Mouse (Mus musculus) forebrain, postnatal 0 days (tissue): ENCODE measurements around the gene Zfand2a. TPM values are rescaled to one million over a fixed set of nuclear protein-coding genes. Genes with fewer than 3 reads are reported as not detected.

ENCODE experiments used
- ATAC-seq: fragments of 200-750 bp; cut with Nextera tagmentation; 2 replicates; pipeline ENCODE4 v1.8.0; 2017; ENCODE audit warnings: mild to moderate bottlenecking, moderate library complexity
- DNase-seq: peaks from one replicate; pipeline ENCODE4 v3.0.0-alpha.2; 2015
- H3K27ac ChIP-seq: fragments of 300-500 bp; sonication (generic); 2 replicates; pipeline ENCODE4 v1.5.1; 2014; ENCODE audit warnings: low read depth, mild to moderate bottlenecking, antibody characterized with exemption, low read length, moderate library complexity, mixed read lengths
- H3K27me3 ChIP-seq: fragments of 300-500 bp; sonication (generic); 2 replicates; pipeline ENCODE4 v1.6.1; 2014; ENCODE audit warnings: mild to moderate bottlenecking, low read length, mixed read lengths; ENCODE audit not compliant: insufficient read depth
- H3K36me3 ChIP-seq: fragments of 300-500 bp; sonication (generic); 2 replicates; pipeline ENCODE4 v1.6.1; 2014; ENCODE audit warnings: mild to moderate bottlenecking, moderate library complexity; ENCODE audit not compliant: insufficient read depth
- H3K4me1 ChIP-seq: fragments of 300-500 bp; sonication (generic); 2 replicates; pipeline ENCODE4 v1.6.1; 2014; ENCODE audit warnings: antibody characterized with exemption; ENCODE audit not compliant: insufficient read depth
- H3K4me2 ChIP-seq: fragments of 300-500 bp; sonication (generic); 2 replicates; pipeline ENCODE4 v1.6.1; 2014; ENCODE audit warnings: low read depth, mild to moderate bottlenecking, moderate library complexity
- H3K4me3 ChIP-seq: fragments of 300-500 bp; sonication (generic); 2 replicates; pipeline ENCODE4 v1.5.1; 2014; ENCODE audit warnings: low read depth, low read length, mixed read lengths
- H3K9ac ChIP-seq: fragments of 300-500 bp; sonication (generic); 2 replicates; pipeline ENCODE4 v1.6.1; 2014; ENCODE audit warnings: mild to moderate bottlenecking
- H3K9me3 ChIP-seq: fragments of 300-500 bp; sonication (generic); 2 replicates; pipeline ENCODE4 v1.6.1; 2016; ENCODE audit warnings: low read length
- CTCF ChIP-seq: sonication (generic); IDR thresholded peaks from 2 replicates; pipeline ENCODE4 v1.5.1; 2016; ENCODE audit warnings: antibody characterized with exemption, control low read depth, low read depth
- WGBS: fragments of 180-500 bp; shearing (Covaris S2); extraction: QIAGEN DNeasy Blood & Tissue Kit; methylation state at CpG from one replicate; pipeline ENCODE4 v1.1.7; 2014; 5-methylcytosine and 5-hydroxymethylcytosine counted together
- polyA plus RNA-seq: library from polyadenylated mRNA; unstranded; fragments of >200 nt; fragmentation: Nextera tagmentation; extraction: Ambion mirVana; gene quantifications from 2 replicates; pipeline ENCODE4 v1.2.1, GENCODE M21; 2015
- total RNA-seq: library from RNA; depleted of rRNA; stranded (reverse); fragments of >200 nt; gene quantifications from 2 replicates; pipeline ENCODE4 v1.2.3, GENCODE M21; 2014

The Zfand2a gene
- total and polyA plus RNA-seq, 2 experiments from 2014 or later: 29.8 to 50.4 TPM

DNA sequence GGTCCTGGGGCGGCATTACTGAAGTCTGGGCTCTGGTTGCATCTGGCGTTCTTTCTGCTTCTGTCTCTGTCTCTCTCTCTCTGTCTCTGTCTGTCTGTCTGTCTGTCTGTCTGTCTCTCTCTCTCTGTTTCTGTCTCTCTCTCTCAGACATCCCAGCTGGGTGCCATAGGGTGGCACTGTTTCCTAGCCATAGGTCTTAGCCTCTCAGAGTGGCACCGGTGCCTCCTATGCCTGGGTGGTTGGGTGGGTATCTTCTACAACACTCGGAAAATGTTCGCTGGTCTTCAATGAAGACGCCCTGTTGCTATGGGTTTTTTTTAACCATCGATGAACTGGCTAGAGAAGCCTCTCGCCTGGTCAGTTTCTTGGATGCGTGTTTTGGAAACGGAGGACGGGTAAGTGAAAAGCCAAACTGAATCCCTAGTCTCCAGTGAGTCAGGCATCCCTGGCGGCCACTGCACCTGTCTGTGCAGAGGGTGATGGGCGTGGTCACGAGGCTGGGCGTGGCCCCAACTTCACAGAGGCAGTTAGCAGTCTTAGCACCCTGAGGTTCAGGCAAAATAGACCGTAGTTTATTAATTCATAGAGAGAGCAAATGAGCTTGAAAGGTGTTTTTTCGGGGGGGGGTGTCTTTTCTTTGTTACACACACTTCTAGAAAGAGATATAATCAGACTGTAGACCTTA lies 26.5 kb upstream of the Zfand2a start:
- Histone ChIP-seq H3K4me3 (no peak overlapping the region), H3K36me3 (no peaks in the 10 kb centered on the region)

GRCm38 (mm10) chr5:139506207-139506606 lies 21.9 kb upstream of the Zfand2a start:
- Histone ChIP-seq H3K4me1 (no peaks in the 10 kb centered on the region), H3K9ac (no peak overlapping the region), H3K4me3 (no peak overlapping the region), H3K36me3 (no peaks in the 10 kb centered on the region), H3K27ac (no peak overlapping the region), H3K4me2 (no peak overlapping the region), H3K27me3 (peaks cover 9% of the 10 kb centered on the region), H3K9me3 (no peaks in the 10 kb centered on the region)
- 26% methylated on average over 5 of the region's 5 CpGs for WGBS
- TF ChIP-seq CTCF: no peak
- no peak for ATAC-seq
- DNase-seq: no peak

More for the DNA sequence above, 26.5 kb upstream of the Zfand2a start:
- Histone ChIP-seq H3K9me3 (no peaks in the 10 kb centered on the region), H3K27me3 (peaks cover 11% of the 10 kb centered on the region), H3K4me2 (no peak overlapping the region), H3K9ac (no peak overlapping the region), H3K27ac (no peak overlapping the region), H3K4me1 (no peaks in the 10 kb centered on the region)
- ATAC-seq: no peak
- no peak for DNase-seq
- WGBS: 14% methylated on average over 17 of the region's 17 CpGs
- TF ChIP-seq CTCF: peak; percentile 38; the same call in 1 of the 2 replicates

- peak; percentile 77 for DNase-seq
- ATAC-seq: peak; percentile 58
- H3K36me3 ChIP-seq: no peaks in the 10 kb centered on the region
- H3K9me3 ChIP-seq: no peaks in the 10 kb centered on the region
- H3K4me1 ChIP-seq: no peaks in the 10 kb centered on the region
- no peak overlapping the region for H3K4me2 ChIP-seq
- H3K27me3 ChIP-seq: peaks cover 5% of the 10 kb centered on the region
- no peak overlapping the region for H3K4me3 ChIP-seq
- WGBS: 4% methylated on average over 11 of the region's 14 CpGs
- no peak overlapping the region for H3K9ac ChIP-seq
- TF ChIP-seq CTCF: peak; percentile 85
- H3K27ac ChIP-seq: no peak overlapping the region
Measured at GRCm38 (mm10) chr5:139505073-139505606, 20.8 kb upstream of the Zfand2a start.

DNA sequence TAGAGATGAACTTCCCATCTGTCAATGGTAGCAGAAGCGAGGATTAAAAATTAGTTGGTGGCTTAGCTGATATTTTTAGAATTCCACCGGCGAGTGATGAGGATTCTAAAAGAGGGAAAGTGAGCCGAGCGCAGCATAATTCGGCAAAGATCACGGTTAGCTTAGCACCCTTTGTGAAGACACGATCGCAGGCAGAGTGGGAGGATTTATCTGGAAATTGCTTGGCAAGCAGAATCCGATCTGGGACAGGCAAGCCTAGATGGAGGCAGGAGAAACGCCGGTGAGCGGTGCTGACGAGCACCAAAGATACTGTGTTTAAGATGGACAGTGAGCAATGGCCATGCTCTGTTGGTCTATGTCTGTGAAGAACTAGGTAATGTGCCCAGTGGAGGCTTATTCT lies 17.9 kb upstream of the Zfand2a start:
- Histone ChIP-seq H3K9ac (no peak overlapping the region), H3K4me3 (no peak overlapping the region), H3K36me3 (no peaks in the 10 kb centered on the region), H3K4me2 (no peak overlapping the region), H3K9me3 (no peaks in the 10 kb centered on the region), H3K27me3 (no peaks in the 10 kb centered on the region), H3K27ac (no peak overlapping the region), H3K4me1 (no peaks in the 10 kb centered on the region)
- WGBS: 74% methylated on average over 14 of the region's 14 CpGs
- no peak for TF ChIP-seq CTCF
- DNase-seq (no peak), ATAC-seq (no peak)

DNA sequence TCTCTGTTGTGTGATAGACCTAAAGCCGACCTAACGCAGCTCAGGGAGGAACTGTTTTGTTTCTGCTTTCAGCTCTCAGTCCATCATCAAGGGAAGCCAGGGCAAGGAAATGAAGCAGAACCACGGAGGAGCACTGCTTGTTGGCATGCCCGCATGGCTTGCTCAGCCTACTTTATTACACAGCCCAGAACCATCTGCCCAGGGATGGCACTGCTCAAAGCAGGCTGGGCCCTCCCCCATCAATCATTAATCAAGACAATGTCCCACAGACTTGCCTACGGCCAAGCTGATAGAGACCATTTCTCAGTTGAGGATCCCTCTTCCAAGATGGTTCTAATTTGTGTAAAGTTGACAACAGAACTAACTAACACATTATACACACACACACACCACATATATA lies 14.4 kb upstream of the Zfand2a start:
- DNase-seq (no peak), ATAC-seq (no peak)
- Histone ChIP-seq H3K9ac (no peak overlapping the region), H3K4me1 (no peaks in the 10 kb centered on the region), H3K4me3 (no peak overlapping the region), H3K27me3 (no peaks in the 10 kb centered on the region), H3K9me3 (no peaks in the 10 kb centered on the region), H3K4me2 (no peak overlapping the region), H3K36me3 (no peaks in the 10 kb centered on the region), H3K27ac (no peak overlapping the region)
- WGBS: 65% methylated on average over 5 of the region's 5 CpGs
- no peak for TF ChIP-seq CTCF

- Histone ChIP-seq H3K4me1 (no peaks in the 10 kb centered on the region), H3K27ac (no peak overlapping the region), H3K4me2 (no peak overlapping the region), H3K4me3 (no peak overlapping the region), H3K36me3 (no peaks in the 10 kb centered on the region), H3K9ac (no peak overlapping the region), H3K27me3 (no peaks in the 10 kb centered on the region), H3K9me3 (no peaks in the 10 kb centered on the region)
- 58% methylated on average over 5 of the region's 5 CpGs for WGBS
- no peak for TF ChIP-seq CTCF
- ATAC-seq (no peak), DNase-seq (no peak)
Measured at GRCm38 (mm10) chr5:139496939-139497338, 12.6 kb upstream of the Zfand2a start.

GRCm38 (mm10) chr5:139495019-139495669 lies 10.8 kb upstream of the Zfand2a start:
- Histone ChIP-seq H3K4me3 (no peak overlapping the region), H3K27me3 (no peaks in the 10 kb centered on the region), H3K9me3 (no peaks in the 10 kb centered on the region), H3K27ac (no peak overlapping the region), H3K4me2 (no peak overlapping the region), H3K9ac (no peak overlapping the region), H3K36me3 (no peaks in the 10 kb centered on the region), H3K4me1 (no peaks in the 10 kb centered on the region)
- TF ChIP-seq CTCF: no peak
- DNase-seq (no peak), ATAC-seq (no peak)
- WGBS: 59% methylated on average over 22 of the region's 22 CpGs
